Mouse (Mus musculus) A20 (cell line): ENCODE measurements around the gene Gm47791.

Experiments
- DNase-seq: peaks from one replicate; pipeline ENCODE4 v3.0.0-alpha.2; 2011; ENCODE audit warnings: low read depth, low spot score

The Gm47791 gene

DNA sequence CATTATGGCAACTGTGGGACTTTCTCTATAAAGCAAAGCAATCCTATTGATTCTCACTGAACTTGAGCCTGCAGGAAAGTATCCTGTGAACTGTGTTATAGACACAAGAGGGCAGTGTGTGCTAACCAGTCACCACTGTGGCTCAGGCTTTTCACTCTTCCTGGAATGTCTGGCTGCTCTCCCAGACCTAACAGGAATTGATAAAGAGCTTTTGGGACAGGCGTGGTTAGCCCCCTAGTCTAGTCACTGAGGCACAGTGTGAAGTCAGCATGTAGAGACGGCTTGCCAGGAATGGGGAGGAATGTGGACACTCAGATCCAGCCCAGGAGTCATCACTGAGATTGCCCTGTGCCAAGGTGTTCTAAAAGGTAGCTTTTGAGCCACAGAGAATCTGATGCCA, 16.4 kb upstream of the Gm47791 start:
- DNase-seq, result peak; percentile 17

GRCm38 (mm10) chr1:82785546-82785945, 14.5 kb upstream of the Gm47791 start:
- no peak for DNase-seq

DNA sequence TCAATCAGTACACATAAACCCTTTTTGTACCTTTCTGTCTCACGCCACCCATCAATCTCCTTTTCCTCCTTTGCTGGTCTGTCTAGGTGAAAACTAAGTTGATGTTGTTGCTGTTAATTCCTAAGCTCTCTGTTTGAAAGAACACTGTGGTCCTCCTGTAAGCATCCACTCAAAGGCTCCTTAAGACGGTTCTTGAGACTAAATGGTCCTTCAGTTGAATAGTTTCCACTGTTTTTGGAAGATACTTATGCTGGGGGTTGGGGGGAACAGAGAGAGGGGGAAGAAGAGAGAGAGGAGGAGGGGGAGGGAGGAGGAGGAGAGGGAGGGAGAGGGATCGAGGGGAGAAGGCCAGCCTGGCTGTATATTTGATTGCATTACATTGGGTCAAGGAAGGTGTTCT, 12.5 kb upstream of the Gm47791 start:
- no peak for DNase-seq

- no peak for DNase-seq
Observed at GRCm38 (mm10) chr1:82779388-82779966, 8.4 kb upstream of the Gm47791 start.

- no peak for DNase-seq
Observed at GRCm38 (mm10) chr1:82775293-82775692, 4.2 kb upstream of the Gm47791 start.

DNA sequence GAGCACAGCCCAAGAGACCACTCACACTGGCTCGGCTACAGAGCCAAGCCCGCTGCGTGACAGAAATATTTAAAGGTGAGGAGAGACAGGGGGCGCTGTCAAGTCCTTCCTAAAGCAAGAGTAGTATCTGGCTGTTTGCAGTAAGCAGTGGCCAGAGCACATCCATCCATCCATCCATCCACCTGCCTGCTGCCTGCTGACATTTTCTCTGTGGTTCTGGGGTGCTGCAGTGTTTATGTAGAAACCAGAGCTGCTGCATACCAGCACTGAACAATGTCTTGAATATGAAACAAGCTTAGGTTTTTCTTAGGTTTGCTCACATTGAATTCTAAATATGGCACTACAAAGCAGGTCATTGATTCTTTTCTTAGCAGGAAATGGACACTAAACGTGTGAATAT, 2.2 kb upstream of the Gm47791 start:
- no peak for DNase-seq

DNA sequence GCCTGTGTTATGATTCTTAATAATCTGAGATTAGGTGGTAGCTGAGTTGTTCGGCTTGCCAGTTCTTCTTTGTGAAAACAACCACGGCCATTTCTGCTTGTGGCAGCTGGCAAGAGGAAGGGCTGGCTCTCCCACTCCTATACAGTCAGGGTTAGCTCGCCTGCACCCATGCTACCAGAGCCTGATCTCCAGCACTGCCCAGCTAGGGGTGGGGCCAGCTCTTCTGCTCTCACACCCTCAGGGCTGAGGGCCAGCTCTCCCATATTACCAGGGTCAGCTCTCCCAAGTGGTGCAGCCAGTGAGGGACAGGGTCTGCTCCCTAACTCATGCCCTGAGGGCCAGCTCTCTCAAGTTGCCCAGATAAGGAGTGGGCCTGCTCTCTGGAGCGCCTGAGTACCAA, 1.4 kb upstream of the Gm47791 start:
- no peak for DNase-seq

GRCm38 (mm10) chr1:82768269-82768668, 2.8 kb downstream of the Gm47791 start, which contains the start of gene Tm4sf20:
TSS of gene Tm4sf20 (minus strand) at chr1:82768461.
- no peak for DNase-seq

GRCm38 (mm10) chr1:82766641-82767040, 4.4 kb downstream of the Gm47791 start:
- DNase-seq, result no peak

DNA sequence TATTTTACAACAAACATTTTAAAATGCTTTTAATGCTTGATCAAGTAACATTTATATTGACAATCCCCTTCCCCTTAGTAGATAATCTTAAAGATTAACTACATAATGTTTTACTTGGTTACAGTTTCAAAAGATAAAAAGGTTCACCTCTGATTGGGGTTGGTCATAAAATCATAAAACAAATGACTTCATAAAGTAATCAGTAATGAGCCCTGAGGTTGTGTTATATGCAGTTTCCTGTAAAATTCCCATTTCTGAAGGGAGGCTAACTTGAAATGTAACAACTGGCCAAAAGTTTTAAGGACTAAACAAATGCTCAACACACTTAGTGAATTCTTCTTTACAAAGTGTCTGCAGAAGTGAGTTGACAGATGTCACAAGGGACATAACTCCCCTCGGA, 4.8 kb downstream of the Gm47791 start:
- no peak for DNase-seq

DNA sequence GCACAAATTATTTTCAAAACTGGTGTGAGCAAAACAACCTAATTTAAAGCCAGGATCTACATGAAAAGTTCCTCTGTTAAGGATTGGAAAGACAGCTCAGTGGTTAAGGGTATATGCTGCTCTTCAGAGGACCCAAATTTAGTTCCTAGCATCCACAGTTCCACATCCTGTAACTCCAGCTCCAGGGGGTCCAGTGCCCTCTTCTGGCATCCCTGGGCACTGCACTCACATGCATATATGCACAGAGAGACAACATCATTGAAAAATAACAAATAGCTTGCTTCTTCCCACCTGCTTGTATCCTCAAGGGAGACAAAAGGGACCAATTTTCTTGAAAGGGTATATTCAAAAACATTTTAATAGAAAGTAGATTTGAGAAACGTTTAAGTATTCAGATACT, 8.8 kb downstream of the Gm47791 start:
- DNase-seq, result no peak

- DNase-seq, result no peak
Observed at GRCm38 (mm10) chr1:82761454-82762169, 9.4 kb downstream of the Gm47791 start.

- peak; percentile 36 for DNase-seq
Observed at GRCm38 (mm10) chr1:82759520-82759919, 11.5 kb downstream of the Gm47791 start.

DNA sequence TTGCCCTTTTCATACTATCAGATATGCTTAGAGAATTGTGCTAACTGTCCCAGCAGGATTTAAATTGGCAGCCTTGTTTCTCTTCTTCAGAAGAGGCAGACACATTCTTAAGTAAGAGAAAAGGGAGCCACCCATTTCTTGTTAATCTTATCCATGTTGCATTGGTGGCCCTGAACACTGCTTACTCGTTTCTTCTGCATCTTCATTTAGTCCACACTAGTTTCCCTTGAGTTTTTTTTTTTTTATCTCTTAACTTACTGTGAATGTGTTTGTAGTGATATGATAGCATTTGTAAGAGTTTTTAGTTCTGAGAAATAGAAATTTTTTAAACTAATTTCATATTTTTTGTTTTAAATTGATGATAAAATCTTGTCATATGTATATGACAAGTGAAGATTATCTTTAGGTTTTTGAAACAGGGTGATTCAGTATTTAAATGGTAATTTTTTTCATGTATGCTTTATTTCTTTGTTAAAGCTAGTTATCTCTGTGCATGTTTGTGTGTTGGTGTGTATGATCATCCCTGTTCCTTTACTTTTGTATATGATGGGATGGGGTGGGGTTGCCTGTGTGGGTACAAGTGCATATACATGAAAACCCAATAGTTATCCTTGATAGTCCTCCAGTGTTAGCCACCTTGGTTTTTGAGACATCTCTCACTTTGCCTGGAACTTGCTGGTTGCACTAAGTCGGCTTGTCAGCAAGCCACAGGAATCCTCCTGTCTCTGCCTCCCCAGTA, 23.2 kb downstream of the Gm47791 start:
- no peak for DNase-seq

- DNase-seq, result no peak
Observed at GRCm38 (mm10) chr1:82746408-82746807, 24.6 kb downstream of the Gm47791 start.

DNA sequence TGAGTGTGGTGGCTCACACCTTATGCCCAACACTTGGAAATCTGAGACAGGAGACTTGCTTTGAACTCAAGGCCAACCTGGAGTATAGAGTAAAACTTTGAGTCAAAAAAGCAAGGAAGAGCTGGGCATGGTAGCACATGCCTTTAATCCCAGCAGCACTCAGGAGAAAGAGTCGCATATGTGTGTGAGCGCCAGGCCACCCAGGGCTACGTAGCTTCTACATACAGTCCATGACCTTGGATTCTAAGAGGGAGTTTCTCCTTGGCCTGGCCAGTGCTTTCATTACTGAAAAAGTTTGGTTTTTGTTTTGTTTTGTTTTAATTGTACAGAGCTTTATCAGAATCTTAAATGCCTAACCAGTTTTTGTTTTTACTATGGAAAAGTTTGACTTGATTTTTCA, 27.1 kb downstream of the Gm47791 start:
- no peak for DNase-seq

DNA sequence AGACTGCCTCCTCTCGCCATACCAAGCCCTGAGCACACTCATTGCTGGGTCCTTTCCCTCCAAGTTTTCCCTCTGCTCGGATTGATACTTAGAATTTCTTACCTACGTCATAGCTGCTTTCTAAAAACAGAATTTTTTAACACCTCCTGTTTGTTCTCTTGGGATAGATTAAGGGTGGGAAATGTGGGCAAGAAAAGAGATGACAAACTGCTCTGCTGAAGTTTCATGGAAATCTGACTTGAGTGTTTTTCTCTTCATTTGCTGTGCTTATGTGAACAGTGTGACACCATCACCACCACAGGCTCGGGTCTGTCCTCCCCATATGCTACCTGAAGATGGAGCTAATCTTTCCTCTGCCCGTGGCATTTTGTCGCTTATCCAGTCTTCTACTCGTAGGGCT, 29.5 kb downstream of the Gm47791 start:
- DNase-seq, result no peak

DNA sequence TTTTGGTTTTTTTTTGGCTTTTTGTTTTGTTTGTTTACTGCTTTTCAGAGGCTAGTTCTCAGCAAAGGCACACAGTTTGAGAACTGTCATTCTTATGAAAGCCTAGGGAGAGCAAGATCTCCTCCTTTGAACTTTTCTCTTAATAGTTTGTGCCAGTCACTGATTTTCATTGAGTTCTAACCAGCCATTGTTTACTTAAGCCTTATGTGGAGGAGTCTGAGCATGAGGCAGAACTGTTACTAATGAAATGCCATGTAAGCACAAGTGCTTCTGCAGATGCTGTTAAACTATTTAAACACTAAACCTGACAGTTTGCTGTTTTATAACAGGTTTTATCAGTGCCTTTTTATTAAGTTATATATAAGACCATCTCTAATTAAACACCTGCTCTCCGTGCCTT, 33.0 kb downstream of the Gm47791 start:
- DNase-seq, result no peak

DNA sequence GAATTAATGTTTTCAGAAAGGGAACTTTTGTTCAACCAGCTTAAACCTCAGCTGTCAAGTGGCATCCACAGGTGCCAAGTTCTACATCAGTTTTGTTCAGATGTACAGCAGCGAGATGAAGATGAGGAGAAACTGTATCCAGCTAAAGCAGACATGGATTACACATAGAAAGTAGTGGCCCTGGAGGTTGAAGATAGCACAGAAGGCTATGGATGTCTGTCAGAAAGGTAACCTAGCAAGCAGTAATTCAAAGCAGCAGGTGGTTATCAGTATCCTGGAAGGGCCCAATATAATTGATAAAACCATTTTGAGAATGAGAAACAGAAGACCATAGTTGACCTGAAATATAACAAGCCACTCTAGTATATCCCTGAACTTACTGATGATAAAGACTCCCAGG, 37.7 kb downstream of the Gm47791 start:
- DNase-seq, result no peak

- DNase-seq, result no peak
Observed at GRCm38 (mm10) chr1:82726482-82726881, 44.6 kb downstream of the Gm47791 start.

GRCm38 (mm10) chr1:82725875-82726185, 45.2 kb downstream of the Gm47791 start:
- peak; percentile 11 for DNase-seq

DNA sequence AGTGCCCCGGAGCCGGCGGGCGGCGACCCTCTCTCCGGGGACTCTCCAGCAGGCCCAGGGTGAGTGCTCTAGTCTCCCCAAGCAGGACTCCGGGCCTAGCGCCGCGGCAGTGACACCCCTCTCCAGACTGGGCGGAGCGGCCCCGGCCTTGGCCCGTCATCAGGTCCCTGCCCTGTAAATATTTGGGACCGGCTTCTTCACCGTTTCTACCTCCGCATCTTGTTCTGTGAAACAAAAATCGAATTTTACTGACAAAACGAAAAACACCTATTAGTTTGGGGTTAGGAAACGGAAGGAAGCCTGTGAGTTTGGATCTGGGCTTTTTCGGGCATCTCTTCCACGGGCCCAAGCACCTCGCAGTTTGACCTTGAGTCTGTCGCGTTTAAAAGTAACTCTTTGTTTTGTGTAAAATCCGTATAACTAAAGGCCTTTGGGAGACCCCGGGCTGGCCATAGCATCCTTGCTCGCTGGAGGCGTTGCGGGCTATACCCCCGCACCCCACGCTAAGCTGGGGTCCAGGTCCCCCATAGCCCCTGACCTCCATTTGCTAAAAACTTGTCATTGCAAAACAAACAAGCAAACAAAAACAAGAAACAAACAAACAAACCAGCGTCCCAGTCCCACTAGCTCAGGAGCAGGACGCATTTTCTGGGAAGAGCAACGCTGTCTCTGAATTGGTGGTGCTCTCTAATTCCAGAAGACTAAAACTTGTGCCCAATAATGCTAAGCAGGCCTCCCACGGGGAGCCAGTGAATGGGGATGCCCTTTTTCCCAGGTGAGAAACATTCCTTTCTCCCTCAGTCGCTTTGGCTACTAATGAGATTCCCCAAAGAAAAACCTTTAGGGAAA, 45.8 kb downstream of the Gm47791 start:
- DNase-seq, result no peak
